Mouse (Mus musculus) lung, adult 10 weeks (tissue): ENCODE results near the gene Cox19. TPM values are rescaled to one million over a fixed set of nuclear protein-coding genes. Genes with fewer than 3 reads are reported as not detected.

Source experiments
- polyA plus RNA-seq: library from polyadenylated mRNA; stranded (reverse); fragments of 350-450 nt; fragmentation: Illumina TruSeq; extraction: RNeasy Lipid Tissue Mini Kit (QIAGEN cat#74804); gene quantifications from one replicate; pipeline ENCODE4 v1.2.3, GENCODE M21; 2014; ENCODE audit warnings: low read depth, low replicate concordance; ENCODE audit not compliant: insufficient read depth

Cox19 gene
- 42.2 TPM for polyA plus RNA-seq

DNA sequence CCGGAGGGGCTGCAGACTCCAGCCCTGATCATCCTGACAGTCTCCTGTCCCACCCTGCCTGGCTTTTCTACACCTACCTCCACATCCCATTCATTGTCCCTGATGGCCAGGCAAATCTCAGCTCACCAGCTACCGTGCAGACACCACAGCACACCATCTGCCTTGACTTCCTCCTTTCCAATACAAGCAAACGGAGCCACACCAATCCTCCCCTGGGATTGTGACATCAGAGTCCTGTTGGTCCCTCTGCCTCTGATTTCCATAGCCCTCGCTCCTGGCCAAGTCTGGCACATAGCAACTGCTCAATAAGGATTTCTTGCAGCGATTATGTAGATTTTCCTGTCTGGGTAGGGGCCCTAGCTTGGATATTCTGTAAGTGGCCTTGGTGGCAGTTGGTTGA lies at the start of gene Cox19:
TSS of gene Cox19 (minus strand) at position 285 of the 400 bp plus-strand sequence.

GRCm38 (mm10) chr5:139377468-139378270 lies 26.5 kb upstream of the Cox19 start, which contains the start of gene Gpr146:
Gene Gpr146, plus strand, starts transcription at chr5:139377697.

DNA sequence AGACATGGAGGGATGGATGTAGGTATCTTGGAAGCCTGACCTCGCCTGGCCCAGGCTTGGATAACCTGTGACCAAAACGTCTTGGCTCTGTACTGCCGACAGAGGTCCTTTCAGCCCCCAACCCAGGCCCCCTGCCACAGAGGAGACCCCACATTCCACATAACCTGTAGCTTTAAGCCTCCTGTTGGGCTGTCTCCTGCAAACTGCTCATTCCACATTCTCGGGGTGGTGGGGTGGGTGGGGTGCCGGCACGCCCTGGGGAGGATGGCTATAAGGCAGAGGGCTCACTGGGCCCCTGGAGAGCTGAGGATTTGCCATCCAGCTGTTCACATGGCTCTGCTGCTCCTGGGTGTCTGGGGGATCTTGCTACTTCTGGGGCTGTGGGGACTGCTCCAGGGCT lies 1.1 kb upstream of the Cox19 start, which contains the start of gene Cyp2w1:
TSS of gene Cyp2w1 (plus strand) at position 301 of the 400 bp plus-strand sequence.

GRCm38 (mm10) chr5:139325395-139325966 lies 25.7 kb downstream of the Cox19 start, which contains the start of gene Adap1:
Gene Adap1, minus strand, starts transcription at chr5:139325622.

Other genes with a start within 250 kb of the Cox19 start
- gene Prkar1b, start 201.4 kb downstream of the Cox19 start, polyA plus RNA-seq: 11.8 TPM
- gene Dnaaf5, start 201.2 kb downstream of the Cox19 start, polyA plus RNA-seq: 5.2 TPM
- gene Sun1, start 150.8 kb downstream of the Cox19 start, polyA plus RNA-seq: 32.3 TPM
- 60.2 TPM for gene Get4, start 99.1 kb downstream of the Cox19 start, polyA plus RNA-seq
- gene Adap1, start 25.8 kb downstream of the Cox19 start, polyA plus RNA-seq: 6.6 TPM
- gene Cyp2w1, start 1.2 kb upstream of the Cox19 start, polyA plus RNA-seq: not detected
- gene Gpr146, start 26.3 kb upstream of the Cox19 start, polyA plus RNA-seq: 29.3 TPM
- 2.5 TPM for gene C130050O18Rik, start 53.9 kb upstream of the Cox19 start, polyA plus RNA-seq
- 0.72 TPM for gene Gper1, start 71.7 kb upstream of the Cox19 start, polyA plus RNA-seq
- 12.2 TPM for gene 3110082I17Rik, start 109.1 kb upstream of the Cox19 start, polyA plus RNA-seq
- 13.8 TPM for gene Zfand2a, start 133.1 kb upstream of the Cox19 start, polyA plus RNA-seq
- not detected for gene Uncx, start 192.1 kb upstream of the Cox19 start, polyA plus RNA-seq